Mouse (Mus musculus) limb, embryonic 12.5 days (tissue): Measurements from ENCODE around the gene Rrad. TPM values are rescaled to one million over a fixed set of nuclear protein-coding genes. Genes with fewer than 3 reads are reported as not detected.
"Not testable (repeated sequence)": the region's sequence is repeated elsewhere in the genome, so short reads cannot be mapped to it uniquely, and the experiment has no call there.

Source experiments
- ATAC-seq: fragments of 200-750 bp; cut with Nextera tagmentation; 2 replicates; pipeline ENCODE4 v1.8.0; 2017; ENCODE audit warnings: low read depth, moderate TSS enrichment; ENCODE audit not compliant: insufficient number of reproducible peaks, insufficient read depth, low FRiP score, low TSS enrichment
- H3K27ac ChIP-seq: fragments of 300-500 bp; sonication (generic); 2 replicates; pipeline ENCODE4 v1.5.1; 2016; ENCODE audit warnings: mild to moderate bottlenecking, moderate library complexity
- H3K27me3 ChIP-seq: fragments of 300-500 bp; sonication (generic); 2 replicates; pipeline ENCODE4 v1.6.1; 2016; ENCODE audit warnings: mild to moderate bottlenecking, moderate library complexity
- H3K36me3 ChIP-seq: fragments of 300-500 bp; sonication (generic); 2 replicates; pipeline ENCODE4 v1.6.1; 2016; ENCODE audit warnings: mild to moderate bottlenecking, moderate library complexity
- H3K4me1 ChIP-seq: fragments of 300-500 bp; sonication (generic); replicated peaks from 2 replicates; pipeline ENCODE4 v1.6.1; 2016
- H3K4me2 ChIP-seq: fragments of 300-500 bp; sonication (generic); 2 replicates; pipeline ENCODE4 v1.6.1; 2016; ENCODE audit warnings: mild to moderate bottlenecking, moderate library complexity
- H3K4me3 ChIP-seq: fragments of 300-500 bp; sonication (generic); replicated peaks from 2 replicates; pipeline ENCODE4 v1.5.1; 2016; ENCODE audit warnings: mild to moderate bottlenecking
- H3K9ac ChIP-seq: fragments of 300-500 bp; sonication (generic); replicated peaks from 2 replicates; pipeline ENCODE4 v1.6.1; 2016; ENCODE audit warnings: mild to moderate bottlenecking, moderate library complexity
- H3K9me3 ChIP-seq: fragments of 300-500 bp; sonication (generic); 2 replicates; pipeline ENCODE4 v1.6.1; 2016; ENCODE audit warnings: mild to moderate bottlenecking, moderate library complexity
- WGBS: fragments of 180-500 bp; shearing (Covaris S2); methylation state at CpG from one replicate; pipeline ENCODE4 v1.1.7; 2016; 5-methylcytosine and 5-hydroxymethylcytosine counted together
- polyA plus RNA-seq: library from polyadenylated mRNA; unstranded; fragments of >200 nt; fragmentation: Nextera tagmentation; extraction: Ambion mirVana; gene quantifications from 2 replicates; pipeline ENCODE4 v1.2.1, GENCODE M21; 2016

Rrad gene
- 10.4 and 11.2 TPM in 2 replicates for polyA plus RNA-seq

DNA sequence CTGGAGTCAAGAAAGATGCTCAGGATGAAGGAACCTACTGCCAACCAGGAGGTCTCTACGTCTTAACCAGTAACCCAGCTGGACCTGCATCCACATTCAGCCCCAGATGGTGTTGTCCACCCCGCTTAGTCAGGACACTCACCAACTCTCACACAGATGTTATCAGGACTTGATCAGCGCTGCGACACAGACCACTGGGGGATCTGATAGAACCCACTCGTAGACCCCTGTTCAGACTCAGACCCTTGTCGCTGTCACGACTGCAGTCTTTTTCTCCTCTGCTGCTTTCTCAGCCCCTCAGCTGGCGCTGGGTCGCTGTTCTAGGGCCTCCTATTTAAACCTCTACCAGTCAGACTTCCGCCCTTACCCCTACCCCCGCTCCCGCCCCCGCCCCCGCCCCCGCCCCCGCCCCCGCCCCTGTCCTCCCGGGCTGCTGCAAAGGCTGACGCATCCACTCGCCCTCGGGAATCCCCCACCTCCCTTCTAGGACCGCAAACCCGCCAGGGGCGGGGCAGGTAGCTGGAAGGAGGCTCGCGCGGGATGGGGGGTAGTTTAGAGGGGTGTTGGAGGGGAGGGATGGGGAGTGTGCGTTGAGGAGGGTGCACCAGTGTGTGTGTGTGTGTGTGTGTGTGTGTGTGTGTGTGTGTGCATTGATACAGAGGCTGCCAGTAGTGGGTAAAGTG lies at the start of gene Rrad:
Gene Rrad, minus strand, starts transcription at position 347 of the 683 bp plus-strand sequence.
- Histone ChIP-seq H3K27ac (peak within 1 kb of the TSS; percentile 85), H3K9me3 (no peaks in the 10 kb centered on the region), H3K4me1 (peaks cover 29% of the 10 kb centered on the region), H3K36me3 (peaks cover 16% of the 10 kb centered on the region), H3K27me3 (peaks cover 27% of the 10 kb centered on the region), H3K4me3 (peak within 1 kb of the TSS; percentile 45), H3K9ac (peak within 1 kb of the TSS; percentile 52), H3K4me2 (peak within 1 kb of the TSS; percentile 76)
- ATAC-seq = peak; percentile 66
- WGBS = 0% methylated on average over 28 of the region's 28 CpGs

DNA sequence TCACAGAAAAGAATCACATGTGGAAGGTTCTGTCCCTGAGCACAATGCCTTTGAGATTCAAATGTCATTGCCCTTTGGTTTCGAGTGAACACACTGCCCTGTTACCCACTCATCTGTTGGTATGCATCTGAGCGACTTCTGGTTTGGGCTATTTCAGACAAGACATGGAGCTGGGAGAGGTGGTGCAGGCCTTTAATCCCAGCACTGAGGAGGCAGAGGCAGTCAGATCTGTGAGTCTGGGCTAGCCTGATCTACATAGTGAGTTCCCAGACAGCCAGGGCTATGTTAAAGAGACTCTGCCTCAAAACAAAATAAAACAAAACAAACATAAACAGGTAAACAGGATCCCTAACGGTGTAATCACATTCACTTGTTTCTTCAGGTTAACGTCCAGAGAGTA lies 24.5 kb upstream of the Rrad start:
- Histone ChIP-seq H3K36me3 (no peaks in the 10 kb centered on the region), H3K27me3 (no peaks in the 10 kb centered on the region), H3K9ac (no peak overlapping the region), H3K4me2 (no peak overlapping the region), H3K4me3 (no peak overlapping the region), H3K9me3 (no peaks in the 10 kb centered on the region), H3K27ac (no peak overlapping the region), H3K4me1 (no peaks in the 10 kb centered on the region)
- 74% methylated on average over 4 of the region's 4 CpGs for WGBS
- no peak for ATAC-seq

DNA sequence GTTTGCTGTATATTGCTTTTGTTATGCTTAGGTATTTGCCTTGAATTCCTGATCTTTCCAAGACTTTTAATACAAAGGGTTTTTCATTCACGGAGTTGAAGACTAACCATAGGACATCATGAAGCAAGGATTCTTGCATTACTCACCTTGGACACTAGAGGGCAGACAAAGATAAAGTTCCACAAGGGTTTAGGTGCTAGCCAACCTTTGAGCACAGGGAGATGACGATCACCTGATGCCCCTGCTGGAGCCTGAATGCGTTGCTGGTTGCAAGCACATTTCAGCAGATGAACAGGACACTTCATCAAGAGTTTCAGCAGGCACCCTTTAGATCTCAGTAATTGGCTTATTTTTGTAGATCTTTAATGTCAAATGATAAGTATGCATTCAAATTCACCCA lies 23.9 kb upstream of the Rrad start:
- Histone ChIP-seq H3K27ac (no peak overlapping the region), H3K27me3 (no peaks in the 10 kb centered on the region), H3K9ac (no peak overlapping the region), H3K9me3 (no peaks in the 10 kb centered on the region), H3K36me3 (no peaks in the 10 kb centered on the region), H3K4me3 (no peak overlapping the region), H3K4me1 (no peaks in the 10 kb centered on the region), H3K4me2 (no peak overlapping the region)
- 4% methylated on average over 3 of the region's 3 CpGs for WGBS
- peak; percentile 71; the same call in 1 of the 2 replicates for ATAC-seq

DNA sequence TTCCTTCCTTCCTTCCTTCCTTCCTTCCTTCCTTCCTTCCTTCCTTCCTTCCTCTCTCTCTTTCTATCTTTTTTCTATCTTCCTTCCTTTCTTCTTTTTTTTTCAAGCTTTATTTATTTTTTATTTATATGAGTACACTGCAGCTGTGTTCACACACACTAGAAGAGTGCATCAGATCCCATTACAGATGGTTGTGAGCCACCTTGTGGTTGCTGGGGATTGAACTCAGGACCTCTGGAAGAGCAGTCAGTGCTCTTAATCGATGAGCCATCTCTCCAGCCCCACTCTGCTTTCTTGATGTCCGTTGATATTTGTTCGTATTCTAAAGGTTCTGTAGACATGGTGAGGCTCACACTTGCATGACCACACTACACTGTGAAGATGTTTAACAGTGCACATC lies 13.1 kb upstream of the Rrad start:
- H3K4me2 ChIP-seq, H3K27me3 ChIP-seq, H3K36me3 ChIP-seq, H3K9ac ChIP-seq, H3K27ac ChIP-seq, ATAC-seq, H3K4me3 ChIP-seq, H3K9me3 ChIP-seq: not testable (repeated sequence)
- H3K4me1 ChIP-seq = peaks cover 18% of the 10 kb centered on the region
- WGBS = 72% methylated on average over 3 of the region's 3 CpGs

DNA sequence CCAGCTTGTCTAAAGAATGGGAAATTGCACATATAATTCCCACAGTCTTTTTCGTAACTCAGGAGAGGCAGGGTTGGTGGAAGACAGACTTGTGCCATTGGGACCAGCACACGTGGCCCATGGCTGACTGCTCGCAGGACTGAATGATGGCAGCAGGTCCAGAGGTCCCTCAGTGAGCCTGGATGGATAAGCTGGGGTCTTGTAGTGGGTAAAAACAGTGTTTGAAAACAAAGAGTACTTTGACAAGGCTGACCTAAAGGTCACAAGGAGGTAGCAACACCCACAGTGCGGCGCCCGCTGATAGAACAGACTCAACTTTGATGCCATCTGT lies 11.2 kb upstream of the Rrad start:
- peak overlapping the region; percentile 82 for H3K4me3 ChIP-seq
- no peak for ATAC-seq
- H3K27ac ChIP-seq = no peak overlapping the region
- H3K36me3 ChIP-seq = peaks cover 21% of the 10 kb centered on the region
- H3K27me3 ChIP-seq = no peaks in the 10 kb centered on the region
- H3K4me1 ChIP-seq = peaks cover 18% of the 10 kb centered on the region
- H3K9ac ChIP-seq = peak overlapping the region; percentile 78
- H3K4me2 ChIP-seq = peak overlapping the region; percentile 93
- WGBS = 87% methylated on average over 6 of the region's 6 CpGs
- H3K9me3 ChIP-seq = no peaks in the 10 kb centered on the region

DNA sequence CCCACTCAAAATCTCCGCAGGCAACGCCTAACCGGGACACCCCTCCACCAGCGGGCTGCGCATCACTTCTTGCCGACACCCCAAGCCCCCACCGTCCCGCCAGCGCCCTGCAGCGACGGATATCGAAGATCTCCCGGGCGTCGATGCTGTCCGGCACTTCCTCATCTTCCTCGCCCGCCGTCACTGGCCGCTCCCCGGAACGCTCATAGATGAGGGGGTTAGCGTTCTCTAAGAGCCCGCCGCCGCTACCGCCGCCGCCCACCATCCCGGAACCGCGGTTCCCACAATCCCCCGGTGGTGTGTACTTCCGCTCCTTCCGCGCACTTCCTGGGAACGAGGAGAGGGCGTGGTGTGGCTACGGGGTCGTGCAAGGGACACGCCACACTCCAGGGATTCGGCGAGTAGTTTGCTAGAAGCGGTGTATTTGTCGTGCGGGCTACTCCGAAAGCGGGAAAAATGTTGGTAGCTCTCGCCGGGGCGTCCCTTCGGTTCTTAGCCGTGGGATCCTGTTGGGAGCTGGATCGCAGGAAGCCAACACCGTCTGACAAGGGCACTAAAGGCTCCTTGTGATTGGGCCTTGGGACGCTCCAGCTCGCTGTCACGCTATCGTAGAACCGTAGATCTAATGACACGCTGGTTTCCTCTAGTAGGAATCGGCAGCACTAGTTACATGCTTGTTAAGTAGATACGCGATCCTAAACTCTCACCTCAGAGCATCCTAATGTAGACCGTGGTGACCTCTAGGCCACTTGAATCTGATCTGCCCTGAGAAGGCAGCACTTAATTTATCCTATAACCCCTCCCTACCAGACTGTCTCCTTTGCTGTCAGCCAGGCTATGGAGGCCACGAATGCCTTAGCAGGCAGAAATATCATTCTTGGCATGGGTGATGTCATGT lies 10.5 kb upstream of the Rrad start, which contains the start of gene Ciao2b:
Gene Ciao2b, minus strand, starts transcription at position 540 of the 898 bp plus-strand sequence.
- H3K27ac ChIP-seq = 0 out of 2 replicates have a peak within 1 kb of the TSS, but pooled peaks have one; percentile 31
- no peaks in the 10 kb centered on the region for H3K27me3 ChIP-seq
- H3K36me3 ChIP-seq = peaks cover 21% of the 10 kb centered on the region
- WGBS = under 1% methylated on average over 66 of the region's 66 CpGs
- H3K4me3 ChIP-seq = peak within 1 kb of the TSS; percentile 82
- H3K4me1 ChIP-seq = peaks cover 18% of the 10 kb centered on the region
- peak within 1 kb of the TSS; percentile 93 for H3K4me2 ChIP-seq
- peak within 1 kb of the TSS; percentile 78 for H3K9ac ChIP-seq
- peak; percentile 92 for ATAC-seq
- no peaks in the 10 kb centered on the region for H3K9me3 ChIP-seq

DNA sequence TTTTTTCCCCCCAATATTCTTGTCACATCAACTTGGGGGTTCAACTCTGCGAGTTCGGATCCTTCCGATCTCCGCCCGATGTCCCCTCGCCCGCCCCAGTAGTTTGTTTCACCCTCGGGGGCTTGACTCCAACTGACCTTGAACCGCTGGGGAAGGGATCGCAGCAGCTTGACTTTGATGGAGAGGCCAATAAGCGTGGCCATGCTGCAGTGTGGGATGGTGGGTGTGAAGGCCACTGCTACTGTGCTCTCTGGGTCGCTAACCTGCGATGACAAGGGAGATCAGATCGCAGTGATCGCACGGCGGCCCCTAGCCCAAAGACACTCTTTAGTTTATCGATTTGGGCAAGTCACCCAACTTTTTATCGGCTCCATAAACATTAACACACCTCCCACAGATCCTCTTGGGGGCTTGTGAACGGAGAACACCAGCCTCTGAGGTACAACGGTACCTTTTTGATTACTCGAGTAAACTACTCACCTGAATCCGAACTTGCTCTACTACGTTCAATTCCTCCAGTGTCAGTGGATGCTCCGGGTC lies 9.8 kb upstream of the Rrad start:
- 11% methylated on average over 25 of the region's 25 CpGs for WGBS
- Histone ChIP-seq H3K9ac (peak overlapping the region; percentile 78), H3K4me2 (peak overlapping the region; percentile 93), H3K9me3 (no peaks in the 10 kb centered on the region), H3K27me3 (no peaks in the 10 kb centered on the region), H3K4me3 (peak overlapping the region; percentile 82), H3K4me1 (peaks cover 18% of the 10 kb centered on the region), H3K36me3 (peaks cover 26% of the 10 kb centered on the region), H3K27ac (no peak overlapping the region)
- ATAC-seq = no peak

DNA sequence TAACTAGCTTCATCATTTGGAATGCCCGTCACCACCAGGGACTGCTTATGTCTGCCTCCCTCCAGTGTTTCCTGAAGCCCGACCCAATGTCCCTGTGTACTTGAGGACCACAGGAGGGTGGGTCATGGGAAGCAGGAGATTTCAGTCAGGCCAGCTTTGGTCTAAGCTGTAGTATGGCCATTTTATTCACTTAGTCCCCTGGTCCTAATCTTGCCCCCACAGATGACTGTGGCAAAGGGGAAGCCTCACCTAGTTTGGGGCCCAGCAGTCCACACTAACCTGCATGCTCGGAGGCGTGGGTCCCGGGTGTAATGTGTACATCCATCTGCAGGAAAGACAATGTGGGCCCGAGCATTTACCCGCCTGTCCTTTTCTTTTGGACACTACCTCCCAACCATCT lies 9.1 kb upstream of the Rrad start:
- peaks cover 18% of the 10 kb centered on the region for H3K4me1 ChIP-seq
- peak overlapping the region; percentile 82 for H3K4me3 ChIP-seq
- H3K36me3 ChIP-seq = peaks cover 32% of the 10 kb centered on the region
- peak overlapping the region; percentile 78; the same call in 1 of the 2 replicates for H3K9ac ChIP-seq
- no peak for ATAC-seq
- no peak overlapping the region for H3K27ac ChIP-seq
- peak overlapping the region; percentile 93 for H3K4me2 ChIP-seq
- 87% methylated on average over 7 of the region's 7 CpGs for WGBS
- no peaks in the 10 kb centered on the region for H3K9me3 ChIP-seq
- H3K27me3 ChIP-seq = no peaks in the 10 kb centered on the region

DNA sequence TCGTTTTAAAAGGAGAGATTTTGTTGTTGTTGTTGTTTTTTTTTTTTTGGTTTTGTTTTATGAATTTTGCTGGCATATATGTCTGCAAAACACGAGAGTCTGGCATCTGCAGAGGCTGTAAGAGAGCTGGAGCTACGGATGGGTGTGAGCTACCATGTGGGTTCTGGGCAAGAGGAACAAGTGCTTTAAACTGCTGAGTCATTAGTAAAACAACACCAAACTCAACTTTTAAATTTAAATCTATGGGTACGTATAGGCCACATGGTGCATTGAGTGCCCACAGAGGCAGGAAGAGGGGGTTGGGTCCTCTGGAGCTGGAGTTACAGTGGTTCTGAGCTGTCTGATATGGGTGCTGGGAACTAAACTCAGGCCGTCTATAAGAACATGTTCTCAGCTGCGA lies 6.9 kb upstream of the Rrad start:
- ATAC-seq = no peak
- Histone ChIP-seq H3K27me3 (no peaks in the 10 kb centered on the region), H3K4me2 (no peak overlapping the region), H3K9ac (no peak overlapping the region), H3K27ac (no peak overlapping the region), H3K4me1 (peaks cover 21% of the 10 kb centered on the region), H3K36me3 (peaks cover 39% of the 10 kb centered on the region), H3K4me3 (no peak overlapping the region), H3K9me3 (no peaks in the 10 kb centered on the region)
- 93% methylated on average over 6 of the region's 6 CpGs for WGBS

DNA sequence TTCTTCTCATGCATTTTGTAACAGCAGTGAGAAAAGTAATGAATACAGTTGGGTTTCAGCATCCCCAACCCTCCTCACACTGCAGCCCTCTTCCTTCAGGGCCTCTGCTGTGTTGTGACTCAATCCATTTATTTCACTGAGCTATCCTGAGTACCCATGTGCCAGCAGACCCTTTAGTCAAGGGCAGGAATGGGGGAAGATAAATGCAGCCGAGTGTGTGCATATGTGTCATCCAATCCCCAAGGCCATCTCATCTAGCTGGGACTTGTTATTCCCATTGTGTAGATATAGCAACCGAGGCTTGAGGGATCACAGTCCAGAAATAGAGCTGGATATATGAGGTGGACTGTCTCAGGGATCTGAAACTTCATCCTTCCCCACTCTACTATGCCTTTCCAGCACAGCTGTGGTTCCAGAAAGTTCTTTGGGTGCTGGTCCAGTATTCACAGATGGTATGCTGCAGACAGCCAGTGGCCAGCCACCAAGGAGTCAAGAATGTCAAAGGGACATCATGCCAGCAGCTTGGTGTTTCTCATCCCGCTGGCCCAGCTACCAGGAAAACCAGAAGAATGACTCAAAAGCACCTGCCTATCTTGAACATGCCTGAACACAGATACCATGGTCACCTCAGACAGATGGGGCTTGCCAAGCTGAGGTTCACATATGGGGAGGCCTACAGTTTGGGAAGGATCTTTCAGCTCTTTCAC lies 4.0 kb upstream of the Rrad start:
- Histone ChIP-seq H3K9me3 (no peaks in the 10 kb centered on the region), H3K4me3 (no peak overlapping the region), H3K27me3 (peaks cover 13% of the 10 kb centered on the region), H3K4me2 (no peak overlapping the region), H3K4me1 (peaks cover 32% of the 10 kb centered on the region), H3K9ac (no peak overlapping the region), H3K27ac (no peak overlapping the region), H3K36me3 (peaks cover 39% of the 10 kb centered on the region)
- WGBS = 88% methylated on average over 3 of the region's 3 CpGs
- ATAC-seq = no peak
